Mouse (Mus musculus) frontal cortex, postnatal 36 days (tissue): ENCODE data around the gene Lalba.
"Not testable (repeated sequence)": the region's sequence is repeated elsewhere in the genome, so short reads cannot be mapped to it uniquely, and the experiment has no call there.

Experiments used
- DNase-seq, 2 experiments: peaks; one replicate each; pipeline ENCODE4 v3.0.0; 2022; ENCODE audit warnings: low spot score in 2 of 2

Lalba gene

DNA sequence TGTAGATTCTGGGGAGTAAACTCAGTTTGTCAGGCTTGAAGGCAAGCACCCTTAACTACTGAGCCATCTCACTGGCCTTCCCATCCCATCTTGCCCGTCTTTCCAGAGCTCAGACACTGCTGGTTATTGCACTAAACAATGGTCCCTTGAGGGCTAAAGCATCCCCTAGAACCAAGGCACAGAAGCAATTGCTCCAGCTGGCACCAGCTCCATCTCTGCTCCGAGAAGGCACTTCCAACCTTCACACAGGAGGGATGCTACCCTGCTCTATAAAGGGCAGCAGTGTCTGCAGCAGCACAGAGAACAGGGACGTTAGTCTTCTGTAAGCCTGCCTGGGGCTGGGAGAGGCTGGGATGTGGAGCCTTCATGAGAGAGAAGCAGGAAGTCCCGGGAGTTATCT lies 9.6 kb upstream of the Lalba start, which contains the start of gene Olfr279:
Olfr279 (plus strand) TSS at position 301 of the 400 bp plus-strand sequence.
- DNase-seq, result no peak

DNA sequence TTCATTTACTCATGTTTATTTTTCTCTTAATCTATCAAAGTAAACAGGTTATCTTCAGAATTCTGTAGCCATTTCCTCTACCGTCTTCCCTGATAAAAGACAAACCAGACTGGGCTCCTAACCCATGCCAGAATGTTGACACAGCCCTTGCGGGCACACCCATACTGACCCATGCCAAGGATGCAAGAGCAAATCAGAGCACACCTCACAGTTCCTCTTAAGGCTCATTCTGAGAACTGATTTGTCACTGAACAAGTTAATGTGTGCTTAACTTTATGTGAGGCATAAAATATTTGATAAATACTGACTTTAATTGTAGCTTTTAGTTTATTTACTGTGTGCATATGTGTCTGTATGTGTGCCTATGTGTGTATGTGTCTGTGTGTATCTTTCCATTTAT lies 8.8 kb upstream of the Lalba start:
- no peak for DNase-seq

GRCm38 (mm10) chr15:98486433-98487021 lies 4.0 kb upstream of the Lalba start:
- DNase-seq, result no peak

DNA sequence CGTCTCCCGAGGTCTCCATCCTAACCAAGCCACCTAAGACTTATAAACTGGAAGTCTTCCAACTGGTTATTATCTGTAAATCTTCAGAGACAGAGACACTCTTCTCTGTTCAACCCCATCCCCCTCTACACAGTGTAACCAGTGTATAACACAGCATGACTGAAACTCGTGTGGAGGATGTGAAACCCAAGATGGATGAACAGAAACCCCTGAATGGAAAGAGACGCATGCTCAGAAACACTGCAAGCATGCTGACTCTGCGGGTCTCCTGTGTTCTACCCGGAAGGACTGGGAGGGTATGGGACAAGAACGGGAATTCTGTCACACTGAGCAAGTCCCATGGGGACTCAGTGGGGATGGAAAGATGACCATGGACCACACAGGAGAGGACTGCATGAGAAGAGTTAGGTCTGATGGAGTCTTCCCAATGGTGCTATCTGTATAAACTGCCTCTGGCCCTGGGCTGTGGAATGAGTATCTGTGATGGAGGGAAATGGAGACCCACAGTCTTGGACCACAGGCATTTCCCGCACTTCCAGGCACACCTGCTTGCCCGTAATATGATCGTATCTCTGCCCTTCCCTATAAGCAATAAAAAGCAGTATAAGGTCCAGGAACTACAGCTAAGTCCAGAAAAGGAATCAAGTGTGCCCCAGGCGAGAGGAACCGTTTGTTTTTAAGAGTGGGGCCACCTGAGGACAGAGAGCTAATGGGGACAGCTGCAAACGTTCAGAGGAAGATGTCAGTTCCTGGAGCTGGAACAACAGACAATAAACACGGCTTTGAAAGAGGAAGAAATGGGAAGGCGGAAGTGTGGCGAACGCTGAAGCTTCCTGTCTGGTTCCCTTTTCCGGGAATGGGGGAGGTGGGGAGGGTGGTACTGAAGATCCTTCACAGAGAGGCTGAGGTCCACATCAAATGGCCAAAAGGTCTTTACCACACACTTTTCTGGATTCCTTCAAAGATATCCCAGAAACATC lies 1.7 kb upstream of the Lalba start:
- DNase-seq, result no peak

DNA sequence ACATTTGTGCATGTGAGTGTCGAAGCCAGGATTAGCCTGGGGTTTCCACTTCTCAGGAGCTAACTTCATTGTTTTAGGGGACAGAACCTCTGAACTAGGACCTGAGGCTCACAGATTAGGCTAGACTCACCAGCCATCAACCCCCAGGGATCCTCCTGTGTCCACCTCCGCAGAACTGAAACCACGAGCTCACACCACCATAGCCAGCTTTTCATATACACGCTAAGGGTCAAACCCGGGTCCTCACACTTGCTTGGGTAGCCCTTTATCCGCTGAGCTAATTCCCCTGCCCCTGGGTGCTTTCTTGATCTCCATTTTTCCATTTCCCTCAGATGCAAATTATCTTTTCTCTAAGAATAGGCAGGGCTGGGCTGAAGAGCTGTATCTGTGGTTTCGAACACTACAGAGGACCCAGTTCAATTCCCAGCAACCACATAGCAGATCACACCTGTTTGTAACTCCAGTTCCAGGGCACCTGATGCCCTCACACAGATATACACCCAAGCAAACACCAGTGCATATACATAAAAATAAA lies 2.9 kb downstream of the Lalba start:
- DNase-seq, result no peak

DNA sequence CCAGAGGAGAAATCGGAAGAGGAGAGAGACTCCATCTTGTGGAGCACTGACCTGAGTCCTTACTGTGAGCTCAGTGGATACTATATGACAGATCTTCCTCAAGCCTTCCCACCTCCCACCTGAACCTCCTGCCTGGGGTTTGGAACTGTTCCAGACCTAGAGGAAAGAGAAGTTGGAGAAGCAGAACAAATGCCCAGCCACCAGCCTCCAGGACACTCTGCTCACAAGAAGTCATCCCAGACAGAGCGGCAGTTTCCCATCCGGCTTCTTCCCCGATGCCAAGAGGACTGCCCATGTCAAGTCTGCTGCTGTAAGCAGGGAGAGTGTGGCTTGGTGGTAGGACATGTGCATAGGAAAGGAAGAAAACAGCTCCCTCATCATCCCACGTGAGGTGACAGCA lies 6.2 kb downstream of the Lalba start:
- DNase-seq, result no peak

DNA sequence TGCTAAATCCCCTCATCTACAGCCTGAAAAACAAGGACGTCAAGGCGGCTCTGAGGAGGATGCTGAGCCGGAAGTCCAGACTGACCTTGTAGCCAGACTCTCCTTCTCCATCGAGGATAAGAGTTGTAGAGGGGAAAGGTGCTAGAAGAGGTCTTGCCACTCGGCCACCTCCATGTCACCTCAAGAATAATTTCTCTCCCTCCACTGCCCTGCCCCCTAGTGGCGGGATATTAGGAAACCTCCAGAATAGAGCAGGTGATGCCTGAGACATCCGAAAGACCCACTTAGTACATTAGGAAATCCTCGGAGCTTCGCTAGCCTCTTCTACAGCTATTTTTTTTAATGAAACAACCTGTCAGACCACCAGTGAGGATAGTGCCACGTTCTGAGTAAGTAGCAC lies 7.1 kb downstream of the Lalba start:
- DNase-seq, result peak in 1 of 2 experiments; percentile 13

GRCm38 (mm10) chr15:98474958-98475357 lies 7.6 kb downstream of the Lalba start:
- no peak for DNase-seq

GRCm38 (mm10) chr15:98471539-98471938 lies 11.0 kb downstream of the Lalba start:
- DNase-seq, result no peak

DNA sequence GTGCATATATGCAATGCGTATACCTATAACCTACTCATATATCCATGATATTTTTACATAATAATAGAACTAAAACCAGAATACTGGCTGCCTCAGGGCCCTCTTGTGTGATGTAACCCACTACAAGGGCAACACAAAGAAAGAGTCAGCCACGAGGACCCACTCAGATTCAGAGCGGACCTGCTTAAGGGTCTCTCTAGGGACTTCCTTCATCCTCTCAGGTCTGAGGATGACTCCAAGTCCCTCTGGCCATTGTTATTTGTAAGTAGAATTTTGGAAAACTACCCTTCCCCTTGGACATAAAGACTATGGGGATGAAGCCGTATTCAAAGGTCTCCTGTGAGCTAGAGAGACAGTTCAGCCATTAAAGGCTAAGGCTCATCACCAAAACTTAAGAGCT lies 12.9 kb downstream of the Lalba start, which contains the start of gene OR5BS1P:
OR5BS1P (plus strand) TSS at position 301 of the 400 bp plus-strand sequence.
- DNase-seq, result no peak

- DNase-seq, result no peak
Observed at GRCm38 (mm10) chr15:98452288-98452687, 30.2 kb downstream of the Lalba start, which contains the start of gene Olfr281. TSS of gene Olfr281 (plus strand) at chr15:98452588.

GRCm38 (mm10) chr15:98448521-98448920 lies 34.0 kb downstream of the Lalba start:
- peak in 1 of 2 experiments; percentile 3 for DNase-seq

DNA sequence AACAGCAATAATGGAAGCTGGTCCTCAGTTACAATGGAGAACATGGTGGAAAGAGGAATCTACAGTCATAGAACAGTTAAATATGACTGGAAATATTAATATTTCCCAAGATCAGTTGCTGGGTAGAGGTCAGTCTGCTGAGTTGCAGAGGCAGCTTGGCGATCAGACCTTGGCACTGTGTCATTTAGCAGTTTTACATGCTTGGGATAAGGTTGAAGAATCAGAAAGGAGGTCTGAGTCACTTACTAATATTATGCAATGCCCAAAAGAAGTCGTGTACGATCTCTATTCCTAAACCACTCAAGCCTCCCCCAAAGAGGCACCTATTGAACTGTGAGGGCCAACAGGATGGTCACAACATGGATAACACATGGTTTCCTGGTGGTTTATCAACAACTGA lies 38.0 kb downstream of the Lalba start:
- DNase-seq, result no peak

- DNase-seq, result not testable (repeated sequence)
Observed at GRCm38 (mm10) chr15:98430925-98431324, 51.6 kb downstream of the Lalba start, which contains the start of gene Olfr282. TSS of gene Olfr282 (plus strand) at chr15:98431225.
